Mouse (Mus musculus): Measurements from ENCODE around the gene 1700001L19Rik.
A peak's percentile ranks its signal among the peaks of the same experiment; 100 is the strongest.

1700001L19Rik gene

GRCm38 (mm10) chr13:68622792-68623191 lies 25.6 kb downstream of the 1700001L19Rik start:
- peak; percentile 68 for DNase-seq

DNA sequence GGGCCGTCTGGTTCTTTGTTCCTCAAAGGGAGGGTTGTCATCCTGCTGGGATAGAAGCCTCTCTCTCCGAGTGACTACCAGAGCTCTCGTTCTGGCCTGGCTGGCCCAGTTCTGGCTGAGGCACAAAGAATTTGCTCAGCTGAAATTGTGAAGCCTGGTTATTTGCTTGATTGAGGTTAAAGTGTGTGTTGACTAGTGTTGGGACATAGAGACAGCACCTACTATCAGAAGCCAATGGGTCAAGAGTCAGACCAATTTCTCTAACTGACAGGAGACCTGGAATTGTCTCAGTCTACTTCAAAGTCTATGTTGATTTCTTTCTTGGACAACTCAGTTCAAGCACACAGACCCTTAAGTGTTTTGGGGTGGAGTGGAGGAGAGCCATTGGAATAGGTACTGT lies 29.8 kb downstream of the 1700001L19Rik start:
- DNase-seq: no peak

- DNase-seq: no peak
Observed at GRCm38 (mm10) chr13:68642786-68643185, 45.6 kb downstream of the 1700001L19Rik start.
